Mouse (Mus musculus): ENCODE measurements at regions not wholly inside any gene's neighbourhood (a gene's known extent, or its start where the extent isn't known, plus 50 kb on each side); places are given as distances from the start of the nearest gene placed in this dataset.

DNA sequence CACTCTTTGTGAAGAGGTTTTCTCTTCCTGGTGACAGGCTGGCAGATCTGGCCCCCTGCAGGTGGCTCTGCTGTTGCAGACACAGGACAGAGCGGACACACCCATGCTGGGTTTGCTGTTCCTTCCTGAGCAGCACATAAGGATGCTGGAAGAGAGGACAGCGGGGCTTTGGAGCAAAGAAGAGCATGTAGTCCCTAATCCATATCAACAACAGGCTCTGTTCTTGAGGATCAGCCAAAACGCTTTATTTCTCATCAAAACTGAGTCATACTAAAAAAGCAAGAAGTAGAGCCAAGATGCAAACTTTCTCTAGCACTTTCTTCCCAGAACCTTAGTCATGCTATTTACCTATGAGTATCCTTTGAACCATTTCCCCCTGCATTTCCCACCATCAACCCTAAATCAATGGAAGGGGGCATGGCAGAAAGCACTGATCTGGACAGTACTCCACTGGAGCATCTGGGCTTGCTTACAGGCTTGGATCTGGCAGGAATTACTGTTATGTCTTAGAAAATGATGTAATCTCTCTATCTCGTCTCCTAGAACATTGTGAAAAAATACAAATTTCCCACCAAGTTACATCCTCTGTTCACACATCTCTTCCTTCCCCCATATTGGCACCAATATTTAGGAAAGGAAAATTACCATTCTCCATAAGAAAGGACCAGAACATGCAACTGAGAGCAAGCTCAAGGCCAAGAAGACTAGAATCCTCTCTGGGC lies 2294.7 kb upstream of the Lrrc6 start:
- no peak for TF ChIP-seq CTCF (conservative IDR thresholded peaks at IDR 0.05; ENCODE audit: insufficient read depth, insufficient read length, low read depth, low read length)
- no peak for TF ChIP-seq POLR2A (IDR thresholded peaks at IDR 0.05; ENCODE audit: low read depth, low read length)
